Mouse (Mus musculus) lung, embryonic 16.5 days (tissue): ENCODE measurements around the gene Frmd5. TPM values are rescaled to one million over a fixed set of nuclear protein-coding genes. Genes with fewer than 3 reads are reported as not detected.

ENCODE experiments used
- ATAC-seq: fragments of 200-750 bp; cut with Nextera tagmentation; 2 replicates; pipeline ENCODE4 v1.8.0; 2017; ENCODE audit warnings: low read depth, mild to moderate bottlenecking, moderate library complexity
- H3K27ac ChIP-seq: fragments of 300-500 bp; sonication (generic); 2 replicates; pipeline ENCODE4 v1.5.1; 2014; ENCODE audit warnings: mild to moderate bottlenecking, control low read depth, low read length
- H3K27me3 ChIP-seq: fragments of 300-500 bp; sonication (generic); 2 replicates; pipeline ENCODE4 v1.6.1; 2014; ENCODE audit warnings: low read depth, low read length, mixed read lengths; ENCODE audit not compliant: control insufficient read depth, insufficient read depth
- H3K36me3 ChIP-seq: fragments of 300-500 bp; sonication (generic); 2 replicates; pipeline ENCODE4 v1.6.1; 2014; ENCODE audit warnings: low read length; ENCODE audit not compliant: control insufficient read depth, insufficient read depth
- H3K4me1 ChIP-seq: fragments of 300-500 bp; sonication (generic); replicated peaks from 2 replicates; pipeline ENCODE4 v1.6.1; 2014; ENCODE audit warnings: low read length, mixed read lengths; ENCODE audit not compliant: control insufficient read depth, insufficient read depth
- H3K4me2 ChIP-seq: fragments of 300-500 bp; sonication (generic); 2 replicates; pipeline ENCODE4 v1.6.1; 2014; ENCODE audit warnings: low read depth, low read length, control low read depth
- H3K4me3 ChIP-seq: fragments of 300-500 bp; sonication (generic); 2 replicates; pipeline ENCODE4 v1.5.1; 2014; ENCODE audit warnings: mild to moderate bottlenecking, low read length, control low read depth
- H3K9ac ChIP-seq: fragments of 300-500 bp; sonication (generic); 2 replicates; pipeline ENCODE4 v1.6.1; 2014; ENCODE audit warnings: low read length, control low read depth
- H3K9me3 ChIP-seq: fragments of 300-500 bp; sonication (generic); 2 replicates; pipeline ENCODE4 v1.6.1; 2016; ENCODE audit warnings: low read length; ENCODE audit not compliant: control insufficient read depth
- WGBS: fragments of 180-500 bp; shearing (Covaris S2); extraction: QIAGEN DNeasy Blood & Tissue Kit; methylation state at CpG from one replicate; pipeline ENCODE4 v1.1.7; 2014; 5-methylcytosine and 5-hydroxymethylcytosine counted together
- polyA plus RNA-seq: library from polyadenylated mRNA; unstranded; fragments of >200 nt; fragmentation: Nextera tagmentation; extraction: Ambion mirVana; gene quantifications from 2 replicates; pipeline ENCODE4 v1.2.1, GENCODE M21; 2015

The Frmd5 gene
- polyA plus RNA-seq, 1 experiment from 2014 or later: 4.4 TPM

GRCm38 (mm10) chr2:121609141-121609724 is 197.7 kb downstream of the Frmd5 start:
- ATAC-seq: no peak
- WGBS: 56% methylated on average over 11 of the region's 11 CpGs
- Histone ChIP-seq H3K27ac (no peak overlapping the region), H3K4me3 (no peak overlapping the region), H3K36me3 (no peaks in the 10 kb centered on the region), H3K4me2 (no peak overlapping the region), H3K9ac (no peak overlapping the region), H3K4me1 (peaks cover 12% of the 10 kb centered on the region), H3K27me3 (no peaks in the 10 kb centered on the region), H3K9me3 (no peaks in the 10 kb centered on the region)

- Histone ChIP-seq H3K27ac (no peak overlapping the region), H3K36me3 (no peaks in the 10 kb centered on the region), H3K4me3 (no peak overlapping the region), H3K9ac (no peak overlapping the region), H3K9me3 (no peaks in the 10 kb centered on the region), H3K27me3 (no peaks in the 10 kb centered on the region), H3K4me2 (no peak overlapping the region), H3K4me1 (no peaks in the 10 kb centered on the region)
- WGBS: 68% methylated on average over 4 of the region's 4 CpGs
- no peak for ATAC-seq
Measured at GRCm38 (mm10) chr2:121602397-121602796, 204.5 kb downstream of the Frmd5 start.

- Histone ChIP-seq H3K4me1 (no peaks in the 10 kb centered on the region), H3K27me3 (no peaks in the 10 kb centered on the region), H3K9me3 (no peaks in the 10 kb centered on the region), H3K27ac (no peak overlapping the region), H3K36me3 (no peaks in the 10 kb centered on the region), H3K4me2 (no peak overlapping the region), H3K4me3 (no peak overlapping the region), H3K9ac (no peak overlapping the region)
- WGBS: 69% methylated on average over 7 of the region's 7 CpGs
- no peak for ATAC-seq
Measured at GRCm38 (mm10) chr2:121601543-121601942, 205.3 kb downstream of the Frmd5 start.

GRCm38 (mm10) chr2:121600736-121601135 is 206.2 kb downstream of the Frmd5 start:
- H3K4me2 ChIP-seq: no peak overlapping the region
- H3K9ac ChIP-seq: no peak overlapping the region
- 76% methylated on average over 8 of the region's 8 CpGs for WGBS
- H3K27ac ChIP-seq: no peak overlapping the region
- ATAC-seq: no peak
- H3K36me3 ChIP-seq: no peaks in the 10 kb centered on the region
- no peak overlapping the region for H3K4me3 ChIP-seq
- H3K27me3 ChIP-seq: no peaks in the 10 kb centered on the region
- H3K4me1 ChIP-seq: no peaks in the 10 kb centered on the region
- H3K9me3 ChIP-seq: no peaks in the 10 kb centered on the region

GRCm38 (mm10) chr2:121598249-121598648 is 208.6 kb downstream of the Frmd5 start:
- 59% methylated on average over 7 of the region's 7 CpGs for WGBS
- H3K4me2 ChIP-seq: no peak overlapping the region
- H3K4me1 ChIP-seq: peaks cover 20% of the 10 kb centered on the region
- no peak overlapping the region for H3K27ac ChIP-seq
- H3K4me3 ChIP-seq: no peak overlapping the region
- no peak overlapping the region for H3K9ac ChIP-seq
- ATAC-seq: no peak
- no peaks in the 10 kb centered on the region for H3K27me3 ChIP-seq
- H3K36me3 ChIP-seq: no peaks in the 10 kb centered on the region
- no peaks in the 10 kb centered on the region for H3K9me3 ChIP-seq

- 66% methylated on average over 2 of the region's 2 CpGs for WGBS
- Histone ChIP-seq H3K4me1 (peaks cover 20% of the 10 kb centered on the region), H3K27ac (no peak overlapping the region), H3K36me3 (no peaks in the 10 kb centered on the region), H3K9ac (no peak overlapping the region), H3K27me3 (no peaks in the 10 kb centered on the region), H3K9me3 (no peaks in the 10 kb centered on the region), H3K4me2 (no peak overlapping the region), H3K4me3 (no peak overlapping the region)
- no peak for ATAC-seq
Measured at GRCm38 (mm10) chr2:121596621-121597020, 210.3 kb downstream of the Frmd5 start.

GRCm38 (mm10) chr2:121594660-121595291 is 212.1 kb downstream of the Frmd5 start:
- 20% methylated on average over 8 of the region's 8 CpGs for WGBS
- H3K36me3 ChIP-seq: no peaks in the 10 kb centered on the region
- H3K9me3 ChIP-seq: no peaks in the 10 kb centered on the region
- H3K27ac ChIP-seq: peak overlapping the region; percentile 17; the same call in 1 of the 2 replicates
- no peak overlapping the region for H3K4me3 ChIP-seq
- no peak overlapping the region for H3K9ac ChIP-seq
- H3K4me2 ChIP-seq: peak overlapping the region; percentile 24
- ATAC-seq: peak; percentile 77
- H3K27me3 ChIP-seq: no peaks in the 10 kb centered on the region
- peaks cover 20% of the 10 kb centered on the region for H3K4me1 ChIP-seq

GRCm38 (mm10) chr2:121594131-121594530 is 212.8 kb downstream of the Frmd5 start:
- Histone ChIP-seq H3K27ac (no peak overlapping the region), H3K9ac (no peak overlapping the region), H3K4me1 (peaks cover 20% of the 10 kb centered on the region), H3K4me2 (no peak overlapping the region), H3K36me3 (no peaks in the 10 kb centered on the region), H3K27me3 (no peaks in the 10 kb centered on the region), H3K9me3 (no peaks in the 10 kb centered on the region), H3K4me3 (no peak overlapping the region)
- 0 out of 2 replicates have a peak, but pooled peaks have one; percentile 18 for ATAC-seq
- 19% methylated on average over 3 of the region's 3 CpGs for WGBS

- WGBS: 39% methylated on average over 4 of the region's 4 CpGs
- ATAC-seq: peak; percentile 69; the same call in 1 of the 2 replicates
- no peak overlapping the region for H3K4me2 ChIP-seq
- no peak overlapping the region for H3K4me3 ChIP-seq
- H3K4me1 ChIP-seq: peaks cover 16% of the 10 kb centered on the region
- H3K27ac ChIP-seq: no peak overlapping the region
- no peak overlapping the region; the same call in 1 of the 2 replicates for H3K9ac ChIP-seq
- no peaks in the 10 kb centered on the region for H3K36me3 ChIP-seq
- H3K27me3 ChIP-seq: no peaks in the 10 kb centered on the region
- H3K9me3 ChIP-seq: no peaks in the 10 kb centered on the region
Measured at GRCm38 (mm10) chr2:121588309-121588694, 218.6 kb downstream of the Frmd5 start.
